Mouse (Mus musculus): ENCODE data around the gene Plxna1. TPM values are rescaled to one million over a fixed set of nuclear protein-coding genes. Genes with fewer than 3 reads are reported as not detected.

Plxna1 gene
- polyA plus RNA-seq, 1 experiment: 24.3 TPM

- no peaks in the 10 kb centered on the region for H3K4me1 ChIP-seq (ENCODE audit: control insufficient read depth, insufficient read depth, insufficient read length, low read length)
- H3K4me3 ChIP-seq (ENCODE audit: low read depth, low read length): no peak overlapping the region
- no peak for TF ChIP-seq POLR2A (IDR thresholded peaks at IDR 0.05; ENCODE audit: low read depth, low read length)
- no peak for TF ChIP-seq CTCF (IDR thresholded peaks at IDR 0.05; ENCODE audit: extremely low read depth, insufficient read length, insufficient replicate concordance, low read depth, low read length)
- H3K27me3 ChIP-seq (ENCODE audit: control insufficient read depth, insufficient read depth, low read length): no peaks in the 10 kb centered on the region
- H3K27ac ChIP-seq (ENCODE audit: insufficient read depth, low read depth, low read length): no peak overlapping the region
- peaks cover 3% of the 10 kb centered on the region for H3K36me3 ChIP-seq (ENCODE audit: control insufficient read depth, insufficient read depth, low read length)
- 76% methylated on average over 5 of the region's 5 CpGs for WGBS
These were observed 8.3 kb downstream of the Plxna1 start for GRCm38 (mm10) chr6:89354076-89354475.

GRCm38 (mm10) chr6:89353101-89353500 is 9.3 kb downstream of the Plxna1 start:
- Histone ChIP-seq H3K4me1 (ENCODE audit: control insufficient read depth, insufficient read depth, insufficient read length, low read length) (no peaks in the 10 kb centered on the region), H3K27me3 (ENCODE audit: control insufficient read depth, insufficient read depth, low read length) (no peaks in the 10 kb centered on the region), H3K36me3 (ENCODE audit: control insufficient read depth, insufficient read depth, low read length) (peaks cover 3% of the 10 kb centered on the region), H3K27ac (ENCODE audit: insufficient read depth, low read depth, low read length) (no peak overlapping the region), H3K4me3 (ENCODE audit: low read depth, low read length) (no peak overlapping the region)
- TF ChIP-seq CTCF (IDR thresholded peaks at IDR 0.05; ENCODE audit: extremely low read depth, insufficient read length, insufficient replicate concordance, low read depth, low read length) (no peak), POLR2A (IDR thresholded peaks at IDR 0.05; ENCODE audit: low read depth, low read length) (0 out of 2 replicates have a peak, but pooled peaks have one; percentile 12)
- 41% methylated on average over 8 of the region's 8 CpGs for WGBS

GRCm38 (mm10) chr6:89351441-89352137 is 10.8 kb downstream of the Plxna1 start:
- TF ChIP-seq POLR2A (IDR thresholded peaks at IDR 0.05; ENCODE audit: low read depth, low read length) (no peak), CTCF (IDR thresholded peaks at IDR 0.05; ENCODE audit: extremely low read depth, insufficient read length, insufficient replicate concordance, low read depth, low read length) (no peak)
- H3K4me1 ChIP-seq (ENCODE audit: control insufficient read depth, insufficient read depth, insufficient read length, low read length): no peaks in the 10 kb centered on the region
- no peak overlapping the region for H3K27ac ChIP-seq (ENCODE audit: insufficient read depth, low read depth, low read length)
- 59% methylated on average over 5 of the region's 5 CpGs for WGBS
- H3K27me3 ChIP-seq (ENCODE audit: control insufficient read depth, insufficient read depth, low read length): no peaks in the 10 kb centered on the region
- no peak overlapping the region for H3K4me3 ChIP-seq (ENCODE audit: low read depth, low read length)
- H3K36me3 ChIP-seq (ENCODE audit: control insufficient read depth, insufficient read depth, low read length): peaks cover 3% of the 10 kb centered on the region

GRCm38 (mm10) chr6:89350520-89350919 is 11.9 kb downstream of the Plxna1 start:
- H3K27ac ChIP-seq (ENCODE audit: insufficient read depth, low read depth, low read length): no peak overlapping the region
- TF ChIP-seq POLR2A (IDR thresholded peaks at IDR 0.05; ENCODE audit: low read depth, low read length) (no peak), CTCF (IDR thresholded peaks at IDR 0.05; ENCODE audit: extremely low read depth, insufficient read length, insufficient replicate concordance, low read depth, low read length) (no peak)
- H3K4me3 ChIP-seq (ENCODE audit: low read depth, low read length): no peak overlapping the region
- no peaks in the 10 kb centered on the region for H3K27me3 ChIP-seq (ENCODE audit: control insufficient read depth, insufficient read depth, low read length)
- peaks cover 3% of the 10 kb centered on the region for H3K36me3 ChIP-seq (ENCODE audit: control insufficient read depth, insufficient read depth, low read length)
- H3K4me1 ChIP-seq (ENCODE audit: control insufficient read depth, insufficient read depth, insufficient read length, low read length): peaks cover 3% of the 10 kb centered on the region; the same call in 1 of the 2 replicates
- 92% methylated on average over 2 of the region's 2 CpGs for WGBS

- no peak overlapping the region for H3K4me3 ChIP-seq (ENCODE audit: low read depth, low read length)
- TF ChIP-seq POLR2A (IDR thresholded peaks at IDR 0.05; ENCODE audit: low read depth, low read length): no peak
- no peak for TF ChIP-seq CTCF (IDR thresholded peaks at IDR 0.05; ENCODE audit: extremely low read depth, insufficient read length, insufficient replicate concordance, low read depth, low read length)
- H3K27ac ChIP-seq (ENCODE audit: insufficient read depth, low read depth, low read length): no peak overlapping the region
- H3K4me1 ChIP-seq (ENCODE audit: control insufficient read depth, insufficient read depth, insufficient read length, low read length): peaks cover 3% of the 10 kb centered on the region; the same call in 1 of the 2 replicates
- WGBS: 57% methylated on average over 1 of the region's 1 CpGs
- H3K27me3 ChIP-seq (ENCODE audit: control insufficient read depth, insufficient read depth, low read length): no peaks in the 10 kb centered on the region
- peaks cover 3% of the 10 kb centered on the region for H3K36me3 ChIP-seq (ENCODE audit: control insufficient read depth, insufficient read depth, low read length)
These were observed 12.3 kb downstream of the Plxna1 start for GRCm38 (mm10) chr6:89350037-89350515.

GRCm38 (mm10) chr6:89348363-89348762 is 14.1 kb downstream of the Plxna1 start:
- H3K4me1 ChIP-seq (ENCODE audit: control insufficient read depth, insufficient read depth, insufficient read length, low read length): peaks cover 5% of the 10 kb centered on the region; the same call in 1 of the 2 replicates
- TF ChIP-seq POLR2A (IDR thresholded peaks at IDR 0.05; ENCODE audit: low read depth, low read length): no peak
- TF ChIP-seq CTCF (IDR thresholded peaks at IDR 0.05; ENCODE audit: extremely low read depth, insufficient read length, insufficient replicate concordance, low read depth, low read length): no peak
- H3K27me3 ChIP-seq (ENCODE audit: control insufficient read depth, insufficient read depth, low read length): no peaks in the 10 kb centered on the region
- peaks cover 3% of the 10 kb centered on the region; the same call in 1 of the 2 replicates for H3K36me3 ChIP-seq (ENCODE audit: control insufficient read depth, insufficient read depth, low read length)
- 82% methylated on average over 9 of the region's 9 CpGs for WGBS
- no peak overlapping the region for H3K27ac ChIP-seq (ENCODE audit: insufficient read depth, low read depth, low read length)
- H3K4me3 ChIP-seq (ENCODE audit: low read depth, low read length): no peak overlapping the region

- TF ChIP-seq CTCF (IDR thresholded peaks at IDR 0.05; ENCODE audit: extremely low read depth, insufficient read length, insufficient replicate concordance, low read depth, low read length) (no peak), POLR2A (IDR thresholded peaks at IDR 0.05; ENCODE audit: low read depth, low read length) (no peak)
These were observed 14.6 kb downstream of the Plxna1 start for GRCm38 (mm10) chr6:89347792-89348191.

More at GRCm38 (mm10) chr6:89347792-89348191, 14.6 kb downstream of the Plxna1 start:
- peaks cover 3% of the 10 kb centered on the region; the same call in 1 of the 2 replicates for H3K36me3 ChIP-seq (ENCODE audit: control insufficient read depth, insufficient read depth, low read length)
- H3K4me3 ChIP-seq (ENCODE audit: low read depth, low read length): no peak overlapping the region
- WGBS: 52% methylated on average over 1 of the region's 1 CpGs
- no peaks in the 10 kb centered on the region for H3K27me3 ChIP-seq (ENCODE audit: control insufficient read depth, insufficient read depth, low read length)
- H3K4me1 ChIP-seq (ENCODE audit: control insufficient read depth, insufficient read depth, insufficient read length, low read length): peaks cover 5% of the 10 kb centered on the region; the same call in 1 of the 2 replicates
- H3K27ac ChIP-seq (ENCODE audit: insufficient read depth, low read depth, low read length): no peak overlapping the region
